Mouse (Mus musculus): ENCODE data around the gene Fam19a1.

- TF ChIP-seq POLR2A (IDR thresholded peaks at IDR 0.05; ENCODE audit: low read depth, low read length) (peak; percentile 9; the same call in 1 of the 2 replicates), CTCF (IDR thresholded peaks at IDR 0.05; ENCODE audit: borderline replicate concordance, insufficient read depth, low read length) (no peak)
Observed at GRCm38 (mm10) chr6:96116534-96117272, 3.7 kb downstream of the Fam19a1 start.

All from embryonic fibroblast, embryonic 13.5 days (primary cell).